Mouse (Mus musculus): ENCODE results near the gene Cks1b. TPM values are rescaled to one million over a fixed set of nuclear protein-coding genes. Genes with fewer than 3 reads are reported as not detected.
"Not testable (repeated sequence)": the region's sequence is repeated elsewhere in the genome, so short reads cannot be mapped to it uniquely, and the experiment has no call there.

The Cks1b gene
- polyA plus RNA-seq, 1 experiment, result 174 TPM

GRCm38 (mm10) chr3:89448720-89449537 is 30.7 kb upstream of the Cks1b start:
- Histone ChIP-seq H3K4me3 (ENCODE audit: insufficient read depth, low read length) (no peak overlapping the region), H3K27ac (ENCODE audit: insufficient read depth, low read length) (no peak overlapping the region), H3K4me1 (ENCODE audit: control insufficient read depth, insufficient read depth, low read length) (no peaks in the 10 kb centered on the region)
- TF ChIP-seq POLR2A (IDR thresholded peaks at IDR 0.05; ENCODE audit: low read depth, low read length) (no peak), CTCF (IDR thresholded peaks at IDR 0.05; ENCODE audit: borderline replicate concordance, insufficient read depth, low read length) (no peak)

GRCm38 (mm10) chr3:89440691-89441090 is 22.5 kb upstream of the Cks1b start:
- Histone ChIP-seq H3K27ac (ENCODE audit: insufficient read depth, low read length) (no peak overlapping the region), H3K4me3 (ENCODE audit: insufficient read depth, low read length) (no peak overlapping the region), H3K4me1 (ENCODE audit: control insufficient read depth, insufficient read depth, low read length) (no peaks in the 10 kb centered on the region)
- TF ChIP-seq POLR2A (IDR thresholded peaks at IDR 0.05; ENCODE audit: low read depth, low read length) (no peak), CTCF (IDR thresholded peaks at IDR 0.05; ENCODE audit: borderline replicate concordance, insufficient read depth, low read length) (no peak)

GRCm38 (mm10) chr3:89437269-89437668 is 19.1 kb upstream of the Cks1b start:
- Histone ChIP-seq H3K4me1 (ENCODE audit: control insufficient read depth, insufficient read depth, low read length) (no peaks in the 10 kb centered on the region), H3K27ac (ENCODE audit: insufficient read depth, low read length) (peak overlapping the region; percentile 33; the same call in 1 of the 2 replicates), H3K4me3 (ENCODE audit: insufficient read depth, low read length) (peak overlapping the region; percentile 62)
- TF ChIP-seq POLR2A (IDR thresholded peaks at IDR 0.05; ENCODE audit: low read depth, low read length), result no peak
- no peak for TF ChIP-seq CTCF (IDR thresholded peaks at IDR 0.05; ENCODE audit: borderline replicate concordance, insufficient read depth, low read length)

DNA sequence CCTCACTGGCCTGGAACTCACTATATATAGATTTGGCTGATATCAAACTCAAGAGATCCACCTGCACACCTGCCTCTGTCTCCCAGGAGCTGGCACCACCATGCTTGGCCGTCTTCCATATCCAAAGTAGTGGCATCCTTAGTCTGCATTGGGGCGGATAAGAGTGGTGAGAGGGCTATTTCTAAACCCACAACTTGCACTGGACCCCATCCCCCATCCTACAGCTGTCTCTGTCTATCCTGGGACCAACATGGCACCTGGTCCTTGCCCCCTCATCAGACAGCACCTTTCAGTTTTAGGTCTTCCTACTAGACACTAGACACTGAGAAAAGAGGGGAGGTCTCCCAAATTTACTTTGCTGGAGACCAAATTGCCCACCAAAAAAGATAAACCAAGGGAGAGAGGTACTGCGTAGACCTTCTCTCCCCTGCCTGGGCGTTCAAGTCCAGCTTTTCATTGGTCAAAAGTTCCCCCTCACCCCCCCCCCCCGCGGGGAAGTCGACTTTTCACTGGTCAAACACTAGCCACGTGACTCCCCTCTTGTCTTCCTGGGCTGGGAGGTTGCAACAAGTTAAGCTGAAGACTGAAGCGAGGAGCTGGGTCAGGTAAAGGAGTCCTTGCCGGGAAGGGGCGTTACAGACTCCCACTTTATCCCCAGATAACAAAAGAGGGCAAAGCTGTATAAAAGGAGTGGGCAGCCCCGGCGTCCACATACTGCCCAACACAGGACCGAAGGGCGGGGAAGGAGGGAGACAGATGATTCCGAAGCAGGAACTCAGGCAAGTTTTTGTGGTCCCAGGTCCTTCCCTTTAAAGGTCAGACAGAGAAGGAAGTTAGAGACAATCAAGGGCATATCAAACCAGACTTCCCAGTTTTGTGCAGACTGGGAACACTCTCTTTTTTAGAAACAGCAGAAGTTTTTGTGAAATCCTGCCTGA is 18.3 kb upstream of the Cks1b start, which contains the start of gene Pbxip1:
Pbxip1 (plus strand) TSS at position 531 of the 938 bp plus-strand sequence.
- Histone ChIP-seq H3K4me3 (ENCODE audit: insufficient read depth, low read length) (peak within 1 kb of the TSS; percentile 62), H3K4me1 (ENCODE audit: control insufficient read depth, insufficient read depth, low read length) (no peaks in the 10 kb centered on the region), H3K27ac (ENCODE audit: insufficient read depth, low read length) (peak within 1 kb of the TSS; percentile 33)
- TF ChIP-seq CTCF (IDR thresholded peaks at IDR 0.05; ENCODE audit: borderline replicate concordance, insufficient read depth, low read length) (no peak), POLR2A (IDR thresholded peaks at IDR 0.05; ENCODE audit: low read depth, low read length) (peak; percentile 91)

- H3K27ac ChIP-seq (ENCODE audit: insufficient read depth, low read length), result no peak overlapping the region
- no peaks in the 10 kb centered on the region for H3K4me1 ChIP-seq (ENCODE audit: control insufficient read depth, insufficient read depth, low read length)
- TF ChIP-seq POLR2A (IDR thresholded peaks at IDR 0.05; ENCODE audit: low read depth, low read length), result no peak
- no peak for TF ChIP-seq CTCF (IDR thresholded peaks at IDR 0.05; ENCODE audit: borderline replicate concordance, insufficient read depth, low read length)
- H3K4me3 ChIP-seq (ENCODE audit: insufficient read depth, low read length), result no peak overlapping the region
These were observed 16.9 kb upstream of the Cks1b start for GRCm38 (mm10) chr3:89435041-89435440.

- no peak overlapping the region for H3K4me3 ChIP-seq (ENCODE audit: insufficient read depth, low read length)
- H3K27ac ChIP-seq (ENCODE audit: insufficient read depth, low read length), result no peak overlapping the region
- no peaks in the 10 kb centered on the region for H3K4me1 ChIP-seq (ENCODE audit: control insufficient read depth, insufficient read depth, low read length)
- TF ChIP-seq POLR2A (IDR thresholded peaks at IDR 0.05; ENCODE audit: low read depth, low read length) (no peak), CTCF (IDR thresholded peaks at IDR 0.05; ENCODE audit: borderline replicate concordance, insufficient read depth, low read length) (no peak)
These were observed 16.3 kb upstream of the Cks1b start for GRCm38 (mm10) chr3:89434532-89434931.

GRCm38 (mm10) chr3:89432606-89433005 is 14.4 kb upstream of the Cks1b start:
- Histone ChIP-seq H3K4me3 (ENCODE audit: insufficient read depth, low read length) (no peak overlapping the region), H3K27ac (ENCODE audit: insufficient read depth, low read length) (no peak overlapping the region), H3K4me1 (ENCODE audit: control insufficient read depth, insufficient read depth, low read length) (no peaks in the 10 kb centered on the region)
- no peak for TF ChIP-seq CTCF (IDR thresholded peaks at IDR 0.05; ENCODE audit: borderline replicate concordance, insufficient read depth, low read length)
- TF ChIP-seq POLR2A (IDR thresholded peaks at IDR 0.05; ENCODE audit: low read depth, low read length), result no peak

DNA sequence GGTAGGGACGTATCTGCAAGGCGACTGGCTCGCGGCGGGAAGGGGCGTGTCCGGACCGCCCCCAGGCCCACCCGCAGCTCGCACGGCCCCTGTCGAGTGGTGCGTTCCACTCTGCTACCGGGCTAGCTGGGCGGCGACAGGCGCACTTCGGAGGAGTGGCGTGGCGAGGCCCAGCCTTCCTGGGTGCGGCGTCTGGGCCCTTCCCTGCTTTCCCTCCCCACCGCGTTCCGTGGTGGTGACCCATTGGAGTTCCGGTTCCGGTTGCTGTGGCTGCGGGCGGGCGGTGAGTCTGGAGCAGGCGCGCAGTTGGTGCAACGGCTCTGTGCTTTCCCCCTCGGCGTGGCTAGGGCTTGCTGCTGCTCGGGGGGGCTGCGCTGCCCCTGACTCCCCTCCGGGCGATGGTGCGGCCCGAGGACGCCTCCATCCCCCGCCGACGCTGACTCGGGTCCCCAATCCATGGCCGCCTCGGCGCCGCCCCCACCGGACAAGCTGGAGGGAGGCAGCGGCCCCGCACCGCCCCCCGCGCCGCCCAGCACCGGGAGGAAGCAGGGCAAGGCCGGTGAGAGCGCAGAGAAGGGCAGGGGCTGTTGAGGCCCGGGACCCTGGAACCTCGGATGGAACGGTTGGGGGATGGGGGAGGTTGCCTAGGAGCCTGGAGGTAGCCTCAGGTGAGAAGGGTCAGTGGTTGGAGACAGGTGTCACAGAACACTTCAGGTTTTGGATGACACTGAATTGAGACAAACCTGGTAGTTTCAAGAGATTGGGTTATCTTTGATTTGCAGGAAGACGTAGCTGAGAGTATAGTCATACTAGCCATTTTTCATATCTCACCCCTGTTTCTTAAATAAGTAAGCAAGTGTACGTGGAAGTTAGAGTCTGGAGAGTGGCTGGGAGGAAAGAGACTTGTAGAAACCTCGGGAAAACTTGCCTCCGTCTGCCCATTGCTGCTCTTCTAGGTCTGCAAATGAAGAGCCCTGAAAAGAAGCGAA is 12.3 kb upstream of the Cks1b start, which contains the start of gene Pygo2:
Pygo2 (plus strand) TSS at position 44 of the 989 bp plus-strand sequence.
- peak within 1 kb of the TSS; percentile 78 for H3K27ac ChIP-seq (ENCODE audit: insufficient read depth, low read length)
- peak within 1 kb of the TSS; percentile 99 for H3K4me3 ChIP-seq (ENCODE audit: insufficient read depth, low read length)
- H3K4me1 ChIP-seq (ENCODE audit: control insufficient read depth, insufficient read depth, low read length), result no peaks in the 10 kb centered on the region
- TF ChIP-seq POLR2A (IDR thresholded peaks at IDR 0.05; ENCODE audit: low read depth, low read length) (peak; percentile 68), CTCF (IDR thresholded peaks at IDR 0.05; ENCODE audit: borderline replicate concordance, insufficient read depth, low read length) (no peak)

- H3K4me1 ChIP-seq (ENCODE audit: control insufficient read depth, insufficient read depth, low read length); H3K27ac ChIP-seq (ENCODE audit: insufficient read depth, low read length); H3K4me3 ChIP-seq (ENCODE audit: insufficient read depth, low read length): not testable (repeated sequence)
These were observed 10.8 kb upstream of the Cks1b start for GRCm38 (mm10) chr3:89429021-89429420.
